Mouse (Mus musculus): ENCODE measurements around the gene Zfp979. TPM values are rescaled to one million over a fixed set of nuclear protein-coding genes. Genes with fewer than 3 reads are reported as not detected.

Gene Zfp979
- total and polyA plus RNA-seq, 3 experiments = 7.9 to 76.0 (median 14.3) TPM

GRCm38 (mm10) chr4:147605521-147605920 lies 36.8 kb downstream of the Zfp979 start:
- TF ChIP-seq CHD1 (IDR thresholded peaks at IDR 0.05; ENCODE audit: low read depth, low read length) = no peak
- no peak for TF ChIP-seq POLR2AphosphoS5 (IDR thresholded peaks at IDR 0.05; ENCODE audit: borderline replicate concordance, low read depth, low read length)
- no peak for TF ChIP-seq MAZ (IDR thresholded peaks at IDR 0.05; ENCODE audit: low read depth, low read length)
- no peak for TF ChIP-seq UBTF (IDR thresholded peaks at IDR 0.05; ENCODE audit: borderline replicate concordance, insufficient read depth, low read depth, low read length)
- no peak for TF ChIP-seq ELF1 (IDR thresholded peaks at IDR 0.05; ENCODE audit: low read depth, low read length)
- TF ChIP-seq TAL1 (IDR thresholded peaks at IDR 0.05; ENCODE audit: low read length) = no peak
- TF ChIP-seq USF2 (IDR thresholded peaks at IDR 0.05; ENCODE audit: borderline replicate concordance in 1 of 2, insufficient read depth in 1 of 2, low read depth in 1 of 2, low read length in 2 of 2) = no peak

DNA sequence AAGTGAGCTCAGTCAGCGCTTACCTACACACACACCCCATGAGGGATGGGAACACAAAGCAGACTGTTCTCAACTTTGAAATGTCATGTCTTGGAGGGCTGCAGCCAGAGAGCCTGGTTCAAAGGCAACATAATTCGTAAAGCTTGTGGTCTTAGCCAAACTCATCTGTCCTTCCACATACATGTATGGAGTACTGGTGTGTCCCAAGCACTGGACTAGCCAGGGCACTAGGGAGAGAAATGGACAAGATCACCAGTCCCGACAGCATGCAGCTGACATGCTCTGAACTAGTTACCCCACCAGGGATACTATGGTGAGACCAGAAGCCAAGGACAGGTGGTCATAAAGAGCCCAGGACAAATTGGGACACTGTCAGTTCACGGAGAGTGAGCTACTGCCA lies 38.5 kb downstream of the Zfp979 start:
- Histone ChIP-seq H3K9me3 (replicated peaks; ENCODE audit: insufficient read depth, low read length) (no peaks in the 10 kb centered on the region; the same call in 1 of the 2 replicates), H3K79me2 (ENCODE audit: control insufficient read depth, insufficient read depth, low read length, poor library complexity) (no peaks in the 10 kb centered on the region), H3K4me1 (ENCODE audit: control insufficient read depth in 1 of 2, insufficient read depth in 2 of 2, low read length in 2 of 2) (no peaks in the 10 kb centered on the region), H3K27me3 (ENCODE audit: control insufficient read depth in 1 of 2, insufficient read depth in 2 of 2, low read length in 2 of 2) (no peaks in the 10 kb centered on the region), H3K4me3 (ENCODE audit: control insufficient read depth in 1 of 2, insufficient read depth in 1 of 2, low read depth in 2 of 2, low read length in 2 of 2) (no peak overlapping the region), H3K9ac (ENCODE audit: control insufficient read depth, low read depth, low read length, poor library complexity, severe bottlenecking) (no peak overlapping the region), H3K36me3 (ENCODE audit: control insufficient read depth in 1 of 2, insufficient read depth in 2 of 2, low read length in 2 of 2) (no peaks in the 10 kb centered on the region), H3K27ac (ENCODE audit: control insufficient read depth, low read depth, low read length) (no peak overlapping the region)
- no peak for DNase-seq (ENCODE audit: low read depth, low spot score)
- TF ChIP-seq MYB (IDR thresholded peaks at IDR 0.05; ENCODE audit: low read depth, low read length) (no peak), MAFK (IDR thresholded peaks at IDR 0.05; ENCODE audit: borderline replicate concordance, low read depth, low read length) (no peak), CTCF (IDR thresholded peaks at IDR 0.05 in 2 of 3, conservative IDR thresholded peaks at IDR 0.05 in 1 of 3; ENCODE audit: control insufficient read depth in 1 of 3, insufficient read depth in 1 of 3, low read depth in 2 of 3, low read length in 3 of 3, poor library complexity in 1 of 3, severe bottlenecking in 1 of 3) (no peak), POLR2A (IDR thresholded peaks at IDR 0.05; ENCODE audit: control insufficient read depth in 1 of 2, insufficient read depth in 1 of 2, low read depth in 1 of 2, low read length in 2 of 2, poor library complexity in 1 of 2) (no peak), CHD2 (IDR thresholded peaks at IDR 0.05; ENCODE audit: low read length) (no peak), MAX (IDR thresholded peaks at IDR 0.05; ENCODE audit: low read length) (no peak), ELF1 (IDR thresholded peaks at IDR 0.05; ENCODE audit: low read depth, low read length) (no peak), ZKSCAN1 (IDR thresholded peaks at IDR 0.05; ENCODE audit: low read depth, low read length) (no peak), TCF12 (IDR thresholded peaks at IDR 0.05; ENCODE audit: low read depth, low read length) (no peak), POLR2AphosphoS5 (IDR thresholded peaks at IDR 0.05; ENCODE audit: borderline replicate concordance, low read depth, low read length) (no peak), UBTF (IDR thresholded peaks at IDR 0.05; ENCODE audit: borderline replicate concordance, insufficient read depth, low read depth, low read length) (no peak), MEF2A (IDR thresholded peaks at IDR 0.05; ENCODE audit: extremely low read depth, insufficient replicate concordance, low read depth, low read length, poor library complexity, severe bottlenecking) (no peak), ETS1 (IDR thresholded peaks at IDR 0.05; ENCODE audit: low read depth, low read length) (no peak), EP300 (IDR thresholded peaks at IDR 0.05; ENCODE audit: low read depth in 1 of 2, low read length in 2 of 2) (no peak), JUND (IDR thresholded peaks at IDR 0.05; ENCODE audit: low read depth, low read length) (no peak)

More at GRCm38 (mm10) chr4:147605521-147605920, 36.8 kb downstream of the Zfp979 start:
- no peaks in the 10 kb centered on the region; the same call in 1 of the 2 replicates for H3K9me3 ChIP-seq (replicated peaks; ENCODE audit: insufficient read depth, low read length)
- no peak overlapping the region for H3K27ac ChIP-seq (ENCODE audit: control insufficient read depth, low read depth, low read length)
- H3K4me3 ChIP-seq (ENCODE audit: control insufficient read depth in 1 of 2, insufficient read depth in 1 of 2, low read depth in 2 of 2, low read length in 2 of 2) = no peak overlapping the region
- no peak overlapping the region for H3K9ac ChIP-seq (ENCODE audit: control insufficient read depth, low read depth, low read length, poor library complexity, severe bottlenecking)
- H3K36me3 ChIP-seq (ENCODE audit: control insufficient read depth in 1 of 2, insufficient read depth in 2 of 2, low read length in 2 of 2) = no peaks in the 10 kb centered on the region
- H3K79me2 ChIP-seq (ENCODE audit: control insufficient read depth, insufficient read depth, low read length, poor library complexity) = no peaks in the 10 kb centered on the region
- no peaks in the 10 kb centered on the region for H3K4me1 ChIP-seq (ENCODE audit: control insufficient read depth in 1 of 2, insufficient read depth in 2 of 2, low read length in 2 of 2)
- DNase-seq (ENCODE audit: low read depth, low spot score) = no peak
- no peaks in the 10 kb centered on the region for H3K27me3 ChIP-seq (ENCODE audit: control insufficient read depth in 1 of 2, insufficient read depth in 2 of 2, low read length in 2 of 2)

Measured in MEL (cell line).